22 mouse cellular contexts compared by ENCODE assay signal in genomic region chr7:67756636-67757035, GRCm38 (mm10). TPM values are rescaled to one million over a fixed set of nuclear protein-coding genes. Genes with fewer than 3 reads are reported as not detected.
"Had no signal": no experiment of that assay in that cellular context is flagged by ENCODE, and none has a peak within 500 bp of the region (broad histone marks: within the 10 kb centered on the region; RNA-seq: fewer than 3 reads in every experiment).

No protein-coding gene starts in this region.

- DNase-seq: liver, embryonic 13.5 days; liver, postnatal 0 days; lung, adult 2 months; lung, postnatal 14 days; lung, postnatal 36 days; right cerebral cortex, postnatal 25 days; right cerebral cortex, postnatal 4 days; spleen, adult 18-20 months; thymus, adult 18-20 months; thymus, postnatal 14 days; thymus, postnatal 36 days had no signal

- H3K4me3 ChIP-seq: liver, embryonic 13.5 days; liver, embryonic 15.5 days; lung, embryonic 15.5 days; megakaryocyte, embryonic 14.5 days; midbrain, embryonic 13.5 days; midbrain, embryonic 15.5 days; neural tube, embryonic 12.5 days had no signal

- H3K9me3 ChIP-seq: liver, embryonic 13.5 days; liver, embryonic 15.5 days; lung, embryonic 15.5 days; megakaryocyte, embryonic 14.5 days; midbrain, embryonic 13.5 days; midbrain, embryonic 15.5 days; neural tube, embryonic 12.5 days had no signal

- H3K4me2 ChIP-seq: liver, embryonic 11.5 days; liver, embryonic 13.5 days; liver, embryonic 15.5 days; midbrain, embryonic 13.5 days; midbrain, embryonic 15.5 days; neural tube, embryonic 12.5 days had no signal

- H3K36me3 ChIP-seq: liver, embryonic 13.5 days; liver, embryonic 15.5 days; lung, embryonic 15.5 days; midbrain, embryonic 13.5 days; midbrain, embryonic 15.5 days; neural tube, embryonic 12.5 days had no signal

- ATAC-seq: liver, postnatal 0 days; midbrain, embryonic 13.5 days; midbrain, embryonic 15.5 days had no signal

- H3K9ac ChIP-seq: liver, embryonic 13.5 days; liver, embryonic 15.5 days; liver, postnatal 0 days; lung, embryonic 15.5 days; midbrain, embryonic 13.5 days; midbrain, embryonic 15.5 days; neural tube, embryonic 12.5 days had no signal

- H3K27ac ChIP-seq: liver, embryonic 13.5 days; liver, embryonic 15.5 days; lung, embryonic 15.5 days; macrophage; midbrain, embryonic 13.5 days; midbrain, embryonic 15.5 days; neural tube, embryonic 12.5 days had no signal

RNA-seq across cellular contexts. Expression of gene Synm, which starts 2.9 kb away (rescaled TPM):
- total RNA-seq: megakaryocyte progenitor cell, adult 5-6 weeks; monocyte, adult 5-6 weeks; neutrophil, adult 5-6 weeks had no signal
- polyA plus RNA-seq: macrophage had no signal
